Mouse (Mus musculus) liver, embryonic 15.5 days (tissue): Measurements from ENCODE around the gene Znfx1. TPM values are rescaled to one million over a fixed set of nuclear protein-coding genes. Genes with fewer than 3 reads are reported as not detected.

ENCODE experiments used
- ATAC-seq: fragments of 200-750 bp; cut with Nextera tagmentation; 2 replicates; pipeline ENCODE4 v1.8.0; 2017; ENCODE audit warnings: moderate number of reproducible peaks, mild to moderate bottlenecking, moderate library complexity; ENCODE audit not compliant: insufficient read depth
- H3K27ac ChIP-seq: fragments of 300-500 bp; sonication (generic); replicated peaks from 2 replicates; pipeline ENCODE4 v1.5.1; 2015; ENCODE audit warnings: mild to moderate bottlenecking, inconsistent platforms
- H3K27me3 ChIP-seq: fragments of 300-500 bp; sonication (generic); 2 replicates; pipeline ENCODE4 v1.6.1; 2015; ENCODE audit warnings: mild to moderate bottlenecking, inconsistent platforms
- H3K36me3 ChIP-seq: fragments of 300-500 bp; sonication (generic); replicated peaks from 2 replicates; pipeline ENCODE4 v1.6.1; 2015; ENCODE audit warnings: moderate library complexity, mild to moderate bottlenecking, inconsistent platforms
- H3K4me1 ChIP-seq: fragments of 300-500 bp; sonication (generic); replicated peaks from 2 replicates; pipeline ENCODE4 v1.6.1; 2015; ENCODE audit warnings: inconsistent platforms
- H3K4me2 ChIP-seq: fragments of 300-500 bp; sonication (generic); 2 replicates; pipeline ENCODE4 v1.6.1; 2015; ENCODE audit warnings: moderate library complexity, mild to moderate bottlenecking, inconsistent platforms
- H3K4me3 ChIP-seq: fragments of 300-500 bp; sonication (generic); replicated peaks from 2 replicates; pipeline ENCODE4 v1.5.1; 2015; ENCODE audit warnings: mild to moderate bottlenecking, inconsistent platforms
- H3K9ac ChIP-seq: fragments of 300-500 bp; sonication (generic); 2 replicates; pipeline ENCODE4 v1.6.1; 2015; ENCODE audit warnings: moderate library complexity, mild to moderate bottlenecking, inconsistent platforms
- H3K9me3 ChIP-seq: fragments of 300-500 bp; sonication (generic); replicated peaks from 2 replicates; pipeline ENCODE4 v1.6.1; 2016; ENCODE audit warnings: inconsistent platforms
- WGBS: fragments of 180-500 bp; shearing (Covaris S2); methylation state at CpG from one replicate; pipeline ENCODE4 v1.1.7; 2015; ENCODE audit warnings: mixed read lengths; ENCODE audit not compliant: insufficient replicate concordance; 5-methylcytosine and 5-hydroxymethylcytosine counted together
- polyA plus RNA-seq: library from polyadenylated mRNA; unstranded; fragments of >200 nt; fragmentation: Nextera tagmentation; extraction: Ambion mirVana; gene quantifications from 2 replicates; pipeline ENCODE4 v1.2.1, GENCODE M21; 2015

Gene Znfx1
- polyA plus RNA-seq, 1 experiment from 2014 or later: 9.8 TPM

GRCm38 (mm10) chr2:166990861-166991260 is 72.0 kb downstream of the Znfx1 start:
- H3K27ac ChIP-seq: 0 out of 2 replicates have a peak overlapping the region, but pooled peaks have one; percentile 16
- no peaks in the 10 kb centered on the region for H3K9me3 ChIP-seq
- no peak overlapping the region for H3K4me2 ChIP-seq
- no peaks in the 10 kb centered on the region for H3K27me3 ChIP-seq
- no peaks in the 10 kb centered on the region for H3K36me3 ChIP-seq
- H3K4me3 ChIP-seq: no peak overlapping the region
- peaks cover 69% of the 10 kb centered on the region for H3K4me1 ChIP-seq
- WGBS: 49% methylated on average over 7 of the region's 7 CpGs
- ATAC-seq: no peak
- no peak overlapping the region for H3K9ac ChIP-seq

Other genes starting within 250 kb of the Znfx1 start
- 44.7 and 50.6 TPM in 2 replicates for gene Cse1l, start 157.0 kb downstream of the Znfx1 start, polyA plus RNA-seq
- gene Stau1, start 66.7 kb downstream of the Znfx1 start, polyA plus RNA-seq: 24.2 and 26.2 TPM in 2 replicates
- 35.7 and 37.6 TPM in 2 replicates for gene Ddx27, start 47.8 kb downstream of the Znfx1 start, polyA plus RNA-seq
- 0.06 and 0.13 TPM in 2 replicates for gene Kcnb1, start 127.1 kb upstream of the Znfx1 start, polyA plus RNA-seq
- 1.1 and 1.3 TPM in 2 replicates for gene Ptgis, start 177.6 kb upstream of the Znfx1 start, polyA plus RNA-seq